Mouse (Mus musculus) adrenal gland, adult (tissue): Measurements from ENCODE around the gene Igflr1.

Source experiments
- DNase-seq, 2 experiments: peaks; one replicate each; pipeline ENCODE4 v3.0.0; 2022 to 2023; ENCODE audit warnings: low spot score in 1 of 2; ENCODE audit not compliant: inconsistent age in 2 of 2

Gene Igflr1

GRCm38 (mm10) chr7:30564970-30565571, at the start of gene Igflr1:
Gene Igflr1, plus strand, starts transcription at chr7:30565427.
- peak in 1 of 2 experiments; percentile 9 for DNase-seq

DNA sequence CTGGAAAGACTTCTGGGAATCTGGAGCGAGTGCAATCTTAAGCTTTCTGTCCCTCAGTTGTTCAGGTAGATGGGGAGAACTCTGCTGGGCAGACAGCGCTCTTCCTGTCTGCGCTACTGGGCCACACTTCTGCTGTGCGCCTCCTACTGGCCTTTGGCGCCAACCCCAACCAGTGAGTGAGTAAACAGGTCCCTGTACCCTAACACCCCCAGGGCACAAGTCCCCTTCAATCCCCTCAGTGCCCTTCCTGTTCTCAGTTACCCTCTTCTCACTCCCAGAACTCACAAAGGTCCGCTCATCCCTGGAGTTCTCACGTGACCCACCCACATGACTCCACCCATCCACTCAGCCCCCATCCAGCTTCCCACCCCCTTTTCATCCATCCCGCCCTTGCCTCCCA, 46.9 kb upstream of the Igflr1 start:
- DNase-seq = no peak

GRCm38 (mm10) chr7:30520396-30520795, 44.8 kb upstream of the Igflr1 start:
- no peak for DNase-seq

DNA sequence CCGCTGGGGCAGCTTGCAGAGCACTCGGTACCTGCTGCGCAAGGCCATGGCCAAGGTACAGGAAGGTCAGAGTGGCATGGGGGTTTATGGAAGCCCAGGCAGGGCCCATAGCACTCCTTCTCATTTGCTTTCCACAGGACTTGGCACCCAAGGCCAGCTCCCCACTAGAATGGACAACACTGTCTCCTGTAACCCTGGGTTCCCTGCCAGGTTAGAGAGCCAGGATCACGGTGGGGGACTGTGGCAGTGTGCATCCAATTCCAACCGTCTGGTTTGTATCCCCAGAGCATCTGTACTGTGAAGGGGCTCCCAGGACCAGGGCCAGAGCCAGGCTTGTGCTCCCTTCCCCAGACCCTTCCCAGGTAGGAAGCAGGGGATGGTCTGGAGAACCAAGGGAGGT, 44.4 kb upstream of the Igflr1 start:
- no peak for DNase-seq

GRCm38 (mm10) chr7:30522871-30523270, 42.4 kb upstream of the Igflr1 start:
- DNase-seq = no peak

DNA sequence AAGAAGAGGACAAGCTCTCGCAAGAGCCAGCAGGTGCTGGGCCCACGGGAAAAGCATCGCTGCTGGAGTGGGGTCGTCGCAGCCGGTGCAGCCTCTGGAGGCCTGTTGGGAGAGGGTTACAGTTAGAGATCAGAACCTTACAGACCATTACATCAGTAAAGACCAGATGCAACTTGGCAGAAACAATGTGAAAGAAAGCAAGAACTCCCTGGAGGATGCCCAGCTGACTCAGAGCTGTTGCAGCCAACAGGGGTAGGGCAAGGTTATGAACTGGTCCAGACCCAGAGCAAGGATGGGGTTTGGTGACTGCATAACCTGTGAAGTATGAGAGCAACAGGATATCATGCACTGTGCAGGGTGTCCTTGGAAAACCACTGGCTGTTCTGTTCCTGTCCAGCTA, 40.7 kb upstream of the Igflr1 start:
- no peak for DNase-seq

GRCm38 (mm10) chr7:30525954-30526353, 39.3 kb upstream of the Igflr1 start:
- no peak for DNase-seq

DNA sequence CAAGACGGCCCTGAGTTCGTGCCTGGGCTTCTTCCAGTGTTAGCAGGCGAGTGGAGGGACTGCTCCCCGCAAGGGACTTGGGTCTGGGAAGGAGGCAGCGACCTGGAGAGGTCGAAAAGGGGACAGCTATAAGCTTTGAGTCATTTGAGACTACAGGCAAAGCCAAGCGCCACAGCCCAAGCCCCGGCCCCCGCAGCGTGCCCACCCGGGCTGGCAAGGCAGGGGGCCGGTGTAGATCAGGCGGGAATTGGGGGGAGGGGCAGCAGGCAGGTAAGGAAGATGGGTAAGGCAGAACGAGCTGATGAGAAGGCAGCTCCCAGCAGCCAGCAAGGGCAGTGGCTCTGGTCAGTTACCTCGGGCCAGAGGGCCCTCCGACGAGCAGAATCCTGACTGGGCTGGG, 38.8 kb upstream of the Igflr1 start:
- no peak for DNase-seq

GRCm38 (mm10) chr7:30526981-30527380, 38.2 kb upstream of the Igflr1 start:
- no peak for DNase-seq

- DNase-seq = no peak
These were observed 33.9 kb upstream of the Igflr1 start for GRCm38 (mm10) chr7:30531291-30531815.

DNA sequence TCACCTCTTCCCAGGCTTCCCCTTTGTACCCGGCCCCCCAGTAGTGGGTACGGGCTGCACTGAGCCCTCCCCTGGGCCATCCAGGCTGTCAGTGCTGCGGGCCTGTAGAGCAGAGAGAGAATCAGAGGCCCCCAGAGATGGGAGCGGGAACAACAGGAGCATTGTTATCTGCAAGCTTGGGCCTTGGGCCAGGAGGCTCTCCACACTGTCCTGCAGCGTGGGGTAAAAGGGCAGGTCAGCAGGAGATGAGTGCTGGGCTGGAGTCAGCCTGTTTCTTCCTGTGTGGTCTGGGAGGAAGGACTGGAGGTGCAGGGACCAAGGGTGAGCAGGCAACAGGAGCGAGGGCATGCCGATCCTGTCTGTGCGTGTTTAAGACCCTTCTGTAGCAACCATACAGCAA, 32.3 kb upstream of the Igflr1 start:
- DNase-seq = peak in 1 of 2 experiments; percentile 42

DNA sequence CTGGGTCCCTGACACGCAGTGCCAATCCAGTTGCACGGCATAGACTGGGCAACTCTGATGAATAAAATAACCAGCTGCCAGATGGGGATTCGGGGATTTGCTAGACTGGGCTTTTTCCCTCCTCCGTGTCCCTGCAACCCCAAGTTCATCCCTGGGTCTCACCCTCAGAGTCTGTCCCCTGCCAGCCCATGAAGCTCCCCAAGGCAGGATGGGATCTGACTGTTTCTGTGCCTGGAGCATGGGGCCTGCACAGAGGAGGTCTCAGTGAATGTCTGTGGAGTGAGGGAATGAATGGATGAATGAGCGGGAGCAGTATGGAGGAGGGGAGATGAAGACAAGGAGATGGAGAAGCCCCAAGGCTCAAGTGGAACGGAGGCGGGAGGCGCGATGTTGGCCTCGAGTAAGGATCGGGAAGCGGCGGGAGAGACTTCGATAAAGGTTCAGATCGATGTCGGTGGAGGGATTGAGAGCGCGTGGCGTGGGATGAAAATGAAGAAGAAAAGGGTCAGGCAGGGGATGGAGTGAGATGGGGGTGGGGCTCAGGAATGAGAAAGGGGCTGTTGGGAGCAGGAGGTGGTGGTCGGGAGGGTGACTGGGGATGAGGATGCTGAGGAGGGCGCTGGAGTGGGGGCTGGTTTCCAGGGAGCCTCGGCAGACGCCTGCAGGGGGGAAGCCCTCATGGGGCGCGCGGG, 31.1 kb upstream of the Igflr1 start:
- peak in 1 of 2 experiments; percentile 34 for DNase-seq

DNA sequence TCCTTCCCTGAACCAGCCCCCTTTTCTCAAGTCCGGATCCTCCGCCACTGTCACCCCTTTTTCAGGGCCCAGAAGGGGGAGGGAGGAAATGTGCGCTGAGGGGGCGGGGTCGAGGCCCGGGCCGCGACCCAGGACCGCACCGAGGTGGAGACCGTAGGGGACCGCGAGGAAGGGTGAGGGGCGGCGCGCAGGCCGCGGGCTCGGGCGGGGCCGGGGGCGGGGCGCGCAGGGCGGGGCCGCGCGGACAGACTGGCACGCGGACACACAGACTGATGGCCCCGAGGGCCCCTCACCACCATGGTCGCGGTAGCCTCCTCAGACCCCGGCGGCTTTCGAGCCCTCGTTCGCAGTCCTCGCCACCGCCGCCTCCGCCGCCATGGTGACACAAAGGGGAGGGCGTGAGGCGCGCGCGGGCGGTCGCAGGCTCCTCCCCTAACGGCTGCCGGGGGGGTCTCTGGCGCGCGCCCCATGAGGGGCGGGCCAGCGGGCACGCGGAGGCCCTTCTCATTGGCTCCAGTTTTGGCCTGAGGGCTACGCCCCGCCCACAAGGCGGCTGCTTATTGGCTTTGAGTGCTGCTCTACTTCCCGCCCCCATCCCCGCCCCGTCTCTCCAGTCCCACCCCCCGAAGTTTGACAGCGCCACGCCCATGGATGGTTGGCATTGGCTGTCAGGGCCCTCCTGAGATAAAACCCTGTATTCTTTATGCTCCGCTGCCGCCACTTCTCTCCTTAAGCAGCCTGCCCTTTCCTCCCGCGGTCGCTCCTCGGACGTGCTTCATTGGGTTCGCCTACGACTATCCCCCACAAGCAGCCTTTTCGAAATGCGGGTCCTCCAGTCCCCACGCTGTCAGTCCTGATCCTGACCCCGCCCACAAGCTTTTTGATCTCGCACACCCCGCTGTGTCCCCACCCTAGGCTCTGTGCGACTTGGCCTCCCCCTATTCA, 30.3 kb upstream of the Igflr1 start, which contains the start of gene Arhgap33:
TSS of gene Arhgap33 (minus strand) at position 428 of the 945 bp plus-strand sequence.
- peak; percentile 97 to 98 for DNase-seq

GRCm38 (mm10) chr7:30540572-30540971, 24.7 kb upstream of the Igflr1 start:
- DNase-seq = no peak

- DNase-seq = no peak
These were observed 20.9 kb upstream of the Igflr1 start for GRCm38 (mm10) chr7:30544327-30544726.

DNA sequence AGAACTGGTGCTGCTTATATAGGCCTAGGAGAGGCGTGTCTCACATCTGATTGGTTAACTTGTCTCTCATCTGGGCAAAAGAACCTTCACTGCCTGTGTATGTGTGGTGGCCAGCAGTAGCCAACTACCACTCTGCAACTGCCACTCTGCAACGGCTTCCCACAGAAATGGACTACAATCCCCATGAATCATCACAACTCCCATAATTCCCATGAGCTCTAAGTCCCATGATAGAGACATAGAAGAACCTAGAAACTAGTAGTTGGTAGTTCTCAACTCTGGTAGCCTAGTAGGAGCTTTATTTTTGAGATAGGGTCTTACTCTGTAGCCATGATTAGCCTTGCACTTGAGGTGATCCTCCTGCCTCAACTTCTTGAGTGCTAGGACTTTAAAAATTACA, 15.3 kb upstream of the Igflr1 start:
- DNase-seq = no peak

- peak in 1 of 2 experiments; percentile 38 for DNase-seq
These were observed 14.6 kb upstream of the Igflr1 start for GRCm38 (mm10) chr7:30550603-30551002.

DNA sequence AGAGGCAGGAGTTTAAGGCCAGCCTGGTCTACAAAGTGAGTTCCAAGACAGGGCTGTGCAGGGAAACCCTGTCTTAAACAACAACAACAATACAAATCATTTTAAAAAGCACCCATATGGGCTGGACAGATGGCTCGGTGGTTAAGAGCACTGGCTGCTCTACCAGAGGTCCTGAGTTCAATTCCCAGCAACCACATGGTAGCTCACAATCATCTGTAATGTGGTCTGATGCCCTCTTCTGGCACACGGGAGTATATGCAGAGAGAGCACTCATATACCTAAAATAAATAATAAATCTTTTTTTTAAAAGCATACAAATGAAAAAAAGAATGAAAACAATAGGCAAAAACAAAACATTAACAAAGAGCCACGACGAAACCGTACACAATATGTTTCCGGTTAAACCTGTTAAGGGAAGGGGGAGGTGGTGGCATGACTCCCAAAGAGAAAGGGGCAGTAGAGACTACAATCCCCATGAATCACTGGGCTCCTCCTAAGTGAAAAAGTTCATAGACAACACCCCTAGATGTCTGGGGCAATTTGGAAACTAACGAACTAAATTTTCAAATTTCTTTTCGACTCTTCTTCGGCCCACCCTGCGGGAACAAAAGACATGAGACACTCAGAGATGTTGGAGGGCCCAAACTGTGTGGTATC, 13.7 kb upstream of the Igflr1 start:
- DNase-seq = no peak

- peak; percentile 97 to 99 for DNase-seq
These were observed 12.9 kb upstream of the Igflr1 start, which contains the start of the genes Hspb6 and Proser3 for GRCm38 (mm10) chr7:30552102-30553020. Gene Hspb6, plus strand, starts transcription at chr7:30552178. Gene Proser3, minus strand, starts transcription at chr7:30552299.
